Mouse (Mus musculus): ENCODE data around the gene Snx22.

- TF ChIP-seq POLR2A (IDR thresholded peaks at IDR 0.05; ENCODE audit: insufficient read depth, low read length), result no peak
- no peak for TF ChIP-seq CTCF (IDR thresholded peaks at IDR 0.05; ENCODE audit: low read depth, low read length)
Measured at GRCm38 (mm10) chr9:66072754-66073153, 3.2 kb upstream of the Snx22 start.

All from ES-Bruce4 (cell line).